Mouse (Mus musculus): Measurements from ENCODE around the gene Tbl3. TPM values are rescaled to one million over a fixed set of nuclear protein-coding genes. Genes with fewer than 3 reads are reported as not detected.
A peak's percentile ranks its signal among the peaks of the same experiment; 100 is the strongest.

Tbl3 gene
- total RNA-seq, 2 experiments from 2014 or later: 30.9 to 32.8 TPM

DNA sequence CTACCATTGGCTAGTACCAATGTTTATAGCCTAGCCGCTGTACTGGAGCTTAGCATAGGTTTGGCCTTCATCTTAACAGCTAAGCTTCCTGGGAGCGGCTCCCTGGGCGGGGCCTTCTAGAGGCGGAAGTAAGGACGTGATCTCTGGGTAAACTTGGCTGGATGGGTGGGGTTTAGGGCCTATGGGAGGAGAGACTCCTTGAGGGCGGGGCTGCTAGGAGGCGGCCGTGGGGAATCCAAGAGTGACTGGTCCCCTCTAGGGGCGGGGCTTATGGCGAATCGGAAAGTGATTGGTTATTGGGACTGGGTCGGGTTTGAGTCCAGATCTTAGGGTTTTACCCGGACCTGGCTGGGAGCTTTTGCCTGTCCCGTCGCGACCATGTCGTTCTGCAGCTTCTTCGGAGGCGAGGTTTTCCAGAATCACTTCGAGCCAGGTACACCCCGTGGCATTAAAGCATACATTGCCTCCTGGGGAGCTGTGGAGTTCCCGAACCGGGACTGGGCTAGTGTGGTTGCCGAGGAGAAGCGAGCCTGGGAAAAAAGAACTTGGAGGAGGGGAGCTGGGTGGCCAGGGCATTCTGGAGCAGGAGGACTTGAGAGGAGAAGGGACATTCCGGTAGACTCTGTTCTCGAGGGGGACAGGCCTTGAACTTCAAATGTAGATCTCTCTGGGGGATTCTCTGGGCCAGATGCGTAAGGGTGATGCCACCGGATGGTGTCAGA lies 29.0 kb upstream of the Tbl3 start, which contains the start of gene Msrb1:
Gene Msrb1, plus strand, starts transcription at position 313 of the 722 bp plus-strand sequence.
- H3K4me3 ChIP-seq: peak within 1 kb of the TSS; percentile 86
- TF ChIP-seq CTCF (conservative IDR thresholded peaks at IDR 0.05): no peak
- H3K27ac ChIP-seq: peak within 1 kb of the TSS; percentile 82
- peak; percentile 91 to 96 for DNase-seq (ENCODE audit: low spot score in 2 of 2)

DNA sequence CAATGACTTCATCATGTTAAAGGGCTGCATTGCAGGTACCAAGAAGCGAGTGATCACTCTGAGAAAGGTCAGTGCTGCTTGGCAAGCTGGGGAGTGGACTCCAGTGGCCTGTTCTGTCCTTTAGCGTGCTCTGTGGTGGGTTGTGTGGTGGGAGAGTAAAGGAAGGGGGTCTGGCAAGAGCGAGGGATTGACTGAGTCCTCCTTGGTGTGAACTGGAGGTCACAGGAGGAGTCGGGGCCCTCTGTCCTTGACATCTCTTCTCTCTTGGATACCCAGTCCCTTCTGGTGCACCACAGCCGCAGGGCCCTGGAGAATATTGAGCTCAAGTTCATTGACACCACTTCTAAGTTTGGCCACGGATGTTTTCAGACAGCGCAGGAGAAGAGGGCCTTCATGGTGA lies 28.0 kb upstream of the Tbl3 start:
- H3K4me3 ChIP-seq: no peak overlapping the region
- no peak for TF ChIP-seq CTCF (conservative IDR thresholded peaks at IDR 0.05)
- no peak for DNase-seq (ENCODE audit: low spot score in 2 of 2)
- H3K27ac ChIP-seq: no peak overlapping the region

DNA sequence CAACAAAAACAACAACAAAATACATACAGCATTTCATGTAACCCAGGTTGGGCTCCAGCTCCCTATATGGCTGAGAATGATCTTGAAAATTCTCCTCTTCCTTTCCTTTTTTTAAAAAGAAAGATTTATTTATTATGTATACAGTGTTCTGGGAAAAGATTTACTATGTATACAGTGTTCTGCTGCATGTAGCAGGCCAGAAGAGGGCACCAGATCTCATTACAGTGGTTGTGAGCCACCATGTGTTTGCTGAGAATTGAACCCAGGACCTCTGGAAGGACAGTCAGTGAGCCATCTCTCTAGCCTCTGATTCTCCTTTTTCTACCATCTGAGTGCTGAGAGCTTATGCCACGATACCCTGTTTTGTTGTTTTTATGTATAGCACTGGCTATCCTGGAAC lies 27.1 kb upstream of the Tbl3 start:
- no peak overlapping the region for H3K4me3 ChIP-seq
- DNase-seq (ENCODE audit: low spot score in 2 of 2): no peak

DNA sequence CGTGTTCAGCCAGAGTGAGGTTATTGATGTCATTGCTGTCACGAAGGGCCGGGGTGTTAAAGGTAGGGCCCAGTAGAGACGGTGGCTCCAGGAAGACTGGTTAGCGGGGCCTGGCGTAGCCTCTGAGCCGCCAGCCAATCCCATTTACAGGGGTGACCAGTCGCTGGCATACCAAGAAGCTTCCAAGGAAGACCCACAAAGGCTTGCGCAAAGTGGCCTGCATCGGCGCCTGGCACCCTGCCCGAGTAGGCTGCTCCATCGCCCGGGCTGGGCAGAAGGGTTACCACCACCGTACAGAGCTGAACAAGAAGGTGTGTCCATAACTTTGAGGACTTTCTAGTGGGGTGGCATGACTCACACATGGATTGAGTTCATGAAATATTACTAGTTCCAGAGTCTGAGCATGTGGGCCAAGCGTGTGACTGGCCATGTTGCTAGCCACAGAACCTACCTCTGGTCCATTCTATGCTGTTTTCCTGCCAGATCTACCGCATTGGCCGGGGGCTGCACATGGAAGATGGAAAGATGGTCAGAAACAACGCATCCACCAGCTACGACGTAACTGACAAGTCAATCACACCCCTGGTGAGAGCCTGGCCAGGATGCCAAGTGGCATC lies 26.1 kb upstream of the Tbl3 start:
- TF ChIP-seq CTCF (conservative IDR thresholded peaks at IDR 0.05): no peak
- no peak for DNase-seq (ENCODE audit: low spot score in 2 of 2)
- Histone ChIP-seq H3K4me3 (no peak overlapping the region), H3K27ac (no peak overlapping the region)

More for the DNA sequence above, 27.1 kb upstream of the Tbl3 start:
- H3K27ac ChIP-seq: no peak overlapping the region
- peak; percentile 54 for TF ChIP-seq CTCF (conservative IDR thresholded peaks at IDR 0.05)

DNA sequence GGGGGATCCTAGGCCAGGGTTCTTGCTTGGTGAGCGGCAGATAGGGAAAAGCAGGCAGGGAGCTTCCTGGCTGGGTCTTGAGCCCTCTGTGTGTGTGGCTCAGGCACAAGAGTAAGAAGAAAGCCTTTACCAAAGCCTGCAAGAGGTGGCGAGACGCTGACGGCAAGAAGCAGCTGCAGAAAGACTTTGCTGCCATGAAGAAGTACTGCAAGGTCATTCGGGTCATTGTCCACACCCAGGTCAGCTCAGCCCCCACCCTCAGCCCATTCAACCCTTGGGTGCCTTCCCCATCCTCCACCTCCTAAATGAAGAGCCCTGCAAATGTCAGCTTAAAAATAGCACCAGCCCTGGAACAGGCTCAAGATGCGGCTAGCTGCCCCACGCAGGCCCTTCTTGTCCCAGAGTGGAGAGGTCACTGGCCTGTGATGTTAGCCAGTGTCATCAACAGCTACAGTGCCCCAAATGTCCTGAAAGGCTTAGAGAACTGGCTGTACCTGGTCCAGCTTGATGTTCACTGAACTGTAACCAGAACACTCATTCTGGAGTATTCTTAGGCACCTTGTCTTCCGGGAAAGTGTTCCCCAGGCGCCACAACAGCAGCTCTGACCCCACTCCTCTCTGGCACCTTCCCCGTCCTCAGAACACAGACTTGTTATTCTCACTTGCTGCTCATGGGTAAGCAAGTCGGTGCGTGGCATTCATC lies 24.9 kb upstream of the Tbl3 start:
- no peak for DNase-seq (ENCODE audit: low spot score in 2 of 2)
- TF ChIP-seq CTCF (conservative IDR thresholded peaks at IDR 0.05): no peak
- H3K27ac ChIP-seq: no peak overlapping the region
- H3K4me3 ChIP-seq: no peak overlapping the region

DNA sequence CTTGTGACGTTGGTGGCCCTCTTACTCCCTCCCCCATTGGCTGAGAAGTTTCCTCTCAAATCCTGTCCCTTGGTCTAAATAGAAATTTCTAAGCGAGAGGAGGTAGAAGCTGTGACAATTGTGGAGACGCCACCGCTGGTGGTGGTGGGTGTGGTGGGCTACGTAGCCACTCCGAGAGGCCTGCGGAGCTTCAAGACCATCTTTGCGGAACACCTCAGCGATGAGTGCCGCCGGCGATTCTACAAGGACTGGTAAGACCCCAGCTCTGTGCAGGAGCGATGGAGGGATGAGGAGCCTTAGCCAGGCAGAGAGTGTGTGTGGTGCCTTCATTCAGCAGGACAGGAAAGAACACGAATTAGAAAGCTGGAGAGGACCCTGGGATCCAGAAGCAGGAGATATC lies 23.3 kb upstream of the Tbl3 start:
- H3K4me3 ChIP-seq: no peak overlapping the region
- DNase-seq (ENCODE audit: low spot score in 2 of 2): no peak
- no peak overlapping the region for H3K27ac ChIP-seq
- TF ChIP-seq CTCF (conservative IDR thresholded peaks at IDR 0.05): no peak

DNA sequence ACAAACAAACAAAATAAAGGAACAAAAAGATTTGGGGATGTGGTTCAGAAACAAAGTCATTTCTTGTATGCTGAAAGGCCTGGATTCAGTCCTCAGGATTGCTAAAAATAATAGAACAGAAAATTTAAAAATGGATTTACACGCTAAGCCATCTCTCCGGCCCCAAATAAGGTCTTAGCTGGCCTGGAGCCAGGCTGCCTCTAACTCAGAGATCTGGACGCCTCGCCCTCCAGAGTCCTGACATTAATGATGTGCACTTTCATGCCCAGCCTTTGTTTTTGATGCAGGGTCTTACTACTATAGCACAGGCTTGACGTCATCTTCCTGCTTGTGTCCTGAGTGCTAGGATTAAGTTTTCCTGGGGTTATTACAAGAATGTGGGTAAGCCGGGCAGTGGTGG lies 21.6 kb upstream of the Tbl3 start:
- Histone ChIP-seq H3K27ac (no peak overlapping the region), H3K4me3 (no peak overlapping the region)
- TF ChIP-seq CTCF (conservative IDR thresholded peaks at IDR 0.05): no peak
- DNase-seq (ENCODE audit: low spot score in 2 of 2): no peak

DNA sequence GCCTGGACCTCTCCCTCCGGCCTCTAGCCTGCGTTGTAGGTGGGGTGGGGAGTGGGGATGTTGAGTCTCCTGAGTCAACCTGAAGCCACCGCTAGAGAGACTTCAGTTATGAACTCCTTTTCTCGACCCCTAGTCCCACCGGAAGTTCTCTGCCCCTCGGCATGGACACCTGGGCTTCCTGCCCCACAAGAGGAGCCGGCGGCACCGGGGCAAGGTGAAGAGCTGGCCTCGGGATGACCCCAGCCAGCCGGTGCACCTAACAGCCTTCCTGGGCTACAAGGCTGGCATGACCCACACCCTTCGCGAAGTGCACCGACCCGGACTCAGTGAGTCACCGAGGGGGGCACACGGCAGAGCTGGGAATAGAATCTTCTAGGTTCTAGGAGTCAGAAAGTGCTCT lies 20.7 kb upstream of the Tbl3 start:
- Histone ChIP-seq H3K4me3 (no peak overlapping the region), H3K27ac (no peak overlapping the region)
- DNase-seq (ENCODE audit: low spot score in 2 of 2): no peak
- no peak for TF ChIP-seq CTCF (conservative IDR thresholded peaks at IDR 0.05)

DNA sequence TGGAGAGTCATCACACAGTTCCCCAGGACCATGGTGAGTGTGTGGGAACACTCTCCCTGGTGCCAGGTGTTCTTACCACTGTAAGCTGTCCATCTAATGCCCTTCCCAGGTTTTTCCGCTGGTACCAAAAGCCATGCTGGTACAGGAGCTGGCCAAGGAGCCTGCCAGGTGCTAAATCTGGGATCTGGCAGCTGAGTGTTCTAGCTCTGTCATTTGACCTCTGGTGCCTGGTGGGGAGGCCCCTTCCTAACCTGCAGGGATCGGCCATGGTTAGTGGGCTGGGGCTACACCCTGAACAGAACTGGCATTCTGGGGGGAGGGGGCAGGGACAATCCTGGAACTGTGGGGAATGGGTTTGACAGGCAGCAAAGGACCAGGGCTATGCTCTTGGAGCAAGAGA lies 20.2 kb upstream of the Tbl3 start, which contains the start of gene Rpl3l:
Gene Rpl3l, plus strand, starts transcription at position 203 of the 400 bp plus-strand sequence.
- no peak for DNase-seq (ENCODE audit: low spot score in 2 of 2)
- no peak for TF ChIP-seq CTCF (conservative IDR thresholded peaks at IDR 0.05)
- Histone ChIP-seq H3K4me3 (no peak within 1 kb of the TSS), H3K27ac (no peak within 1 kb of the TSS)

DNA sequence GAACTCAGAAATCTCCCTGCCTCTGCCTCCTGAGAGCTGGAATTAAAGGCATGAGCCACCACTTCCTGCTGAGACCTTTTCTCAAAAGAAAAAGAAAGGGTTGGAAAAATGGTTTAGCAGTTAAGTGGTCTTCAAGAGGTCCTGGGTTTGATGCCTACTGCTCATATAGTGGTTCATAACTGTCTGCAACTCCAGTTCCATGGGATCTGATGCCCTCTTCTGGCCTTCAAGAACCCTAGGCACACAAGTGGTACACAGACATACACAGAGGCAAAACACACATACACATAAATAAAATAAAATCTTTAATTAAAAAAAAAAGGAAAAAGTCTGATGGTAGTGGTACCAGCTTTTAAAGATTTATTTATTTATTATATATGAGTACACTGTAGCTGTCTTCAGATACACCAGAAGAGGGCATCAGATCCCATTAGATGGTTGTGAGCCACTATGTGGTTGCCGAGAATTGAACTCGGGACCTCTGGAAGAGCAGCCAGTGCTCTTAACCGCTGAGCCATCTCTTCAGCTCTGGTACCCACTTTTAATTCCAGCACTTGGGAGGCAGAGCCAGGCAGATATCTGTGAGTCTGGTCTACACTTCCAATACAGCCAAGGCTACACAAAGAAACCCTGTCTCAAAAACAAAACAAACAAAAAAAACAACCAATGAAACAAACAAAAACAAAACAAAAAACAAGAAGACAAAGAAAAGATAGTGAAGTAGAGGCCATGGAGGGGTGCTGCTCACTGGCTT lies 18.4 kb upstream of the Tbl3 start:
- Histone ChIP-seq H3K4me3 (no peak overlapping the region), H3K27ac (no peak overlapping the region)
- no peak for DNase-seq (ENCODE audit: low spot score in 2 of 2)
- peak; percentile 50 for TF ChIP-seq CTCF (conservative IDR thresholded peaks at IDR 0.05)

DNA sequence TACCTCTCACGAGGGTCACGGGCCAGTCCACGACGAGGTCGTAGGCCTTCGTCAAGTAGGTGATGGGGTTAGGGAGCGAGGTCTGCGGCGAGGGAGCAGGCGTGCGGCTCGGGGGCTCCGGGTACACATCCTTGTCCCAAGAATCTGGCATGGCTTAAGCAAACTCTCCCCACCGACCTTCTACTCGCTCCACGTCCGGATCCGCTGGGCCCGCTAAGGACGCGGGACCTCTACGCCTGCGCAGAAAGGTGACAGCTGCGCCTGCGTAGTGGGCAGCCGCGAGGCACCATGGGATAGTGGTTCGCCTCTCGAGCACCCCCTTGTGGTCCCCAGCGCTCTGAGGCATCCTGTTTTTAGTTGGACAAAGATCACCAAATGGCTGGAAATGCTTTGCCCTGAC lies 16.7 kb upstream of the Tbl3 start, which contains the start of gene Ndufb10:
Gene Ndufb10, minus strand, starts transcription at position 295 of the 400 bp plus-strand sequence.
- Histone ChIP-seq H3K27ac (peak within 1 kb of the TSS; percentile 98), H3K4me3 (peak within 1 kb of the TSS; percentile 98)
- peak; percentile 95 for TF ChIP-seq CTCF (conservative IDR thresholded peaks at IDR 0.05)
- DNase-seq (ENCODE audit: low spot score in 2 of 2): peak; percentile 94 to 99

DNA sequence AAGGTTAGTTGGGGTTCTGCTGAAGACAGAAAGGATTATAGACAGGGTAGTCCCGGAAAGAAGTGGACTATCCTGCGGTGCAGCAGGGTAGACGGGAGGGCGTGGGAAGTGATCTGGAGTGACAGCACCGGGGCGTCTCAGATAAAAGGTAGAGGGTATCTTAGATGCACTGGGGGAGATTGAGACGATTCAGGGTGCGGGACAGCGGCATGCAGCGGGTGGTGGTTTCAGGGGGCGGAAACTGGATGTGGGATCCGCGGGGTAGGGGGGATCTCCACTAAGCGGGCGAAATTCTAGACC lies 16.4 kb upstream of the Tbl3 start:
- DNase-seq (ENCODE audit: low spot score in 2 of 2): no peak
- H3K4me3 ChIP-seq: peak overlapping the region; percentile 98
- no peak for TF ChIP-seq CTCF (conservative IDR thresholded peaks at IDR 0.05)

More for the DNA sequence above, 16.4 kb upstream of the Tbl3 start:
- peak overlapping the region; percentile 98 for H3K27ac ChIP-seq

Data from layer of hippocampus, adult 2 months (tissue).